Mouse (Mus musculus): ENCODE results near the gene Rufy3. TPM values are rescaled to one million over a fixed set of nuclear protein-coding genes. Genes with fewer than 3 reads are reported as not detected.

Gene Rufy3
- polyA plus RNA-seq, 1 experiment: 6.1 TPM

GRCm38 (mm10) chr5:88687996-88688406, 123.2 kb downstream of the Rufy3 start:
- no peak overlapping the region for H3K27ac ChIP-seq (ENCODE audit: control insufficient read depth, insufficient read depth, low read depth, low read length, poor library complexity)
- no peak overlapping the region for H3K4me3 ChIP-seq (replicated peaks; ENCODE audit: control insufficient read depth, low read depth, low read length)
- WGBS: 58% methylated on average over 8 of the region's 8 CpGs
- TF ChIP-seq CTCF (IDR thresholded peaks at IDR 0.05; ENCODE audit: control insufficient read depth, insufficient read depth, low read length) (no peak), POLR2A (IDR thresholded peaks at IDR 0.05; ENCODE audit: borderline replicate concordance, control insufficient read depth, low read depth, low read length) (no peak)
- H3K4me1 ChIP-seq (ENCODE audit: control insufficient read depth, insufficient read depth, low read length): no peaks in the 10 kb centered on the region

- TF ChIP-seq POLR2A (IDR thresholded peaks at IDR 0.05; ENCODE audit: borderline replicate concordance, control insufficient read depth, low read depth, low read length): no peak
- TF ChIP-seq CTCF (IDR thresholded peaks at IDR 0.05; ENCODE audit: control insufficient read depth, insufficient read depth, low read length): no peak
- Histone ChIP-seq H3K27ac (ENCODE audit: control insufficient read depth, insufficient read depth, low read depth, low read length, poor library complexity) (no peak overlapping the region), H3K4me3 (replicated peaks; ENCODE audit: control insufficient read depth, low read depth, low read length) (no peak overlapping the region), H3K4me1 (ENCODE audit: control insufficient read depth, insufficient read depth, low read length) (no peaks in the 10 kb centered on the region)
- 79% methylated on average over 15 of the region's 15 CpGs for WGBS
Observed at GRCm38 (mm10) chr5:88688583-88689187, 123.8 kb downstream of the Rufy3 start.

- 70% methylated on average over 3 of the region's 3 CpGs for WGBS
- Histone ChIP-seq H3K27ac (ENCODE audit: control insufficient read depth, insufficient read depth, low read depth, low read length, poor library complexity) (no peak overlapping the region), H3K4me1 (ENCODE audit: control insufficient read depth, insufficient read depth, low read length) (no peaks in the 10 kb centered on the region), H3K4me3 (replicated peaks; ENCODE audit: control insufficient read depth, low read depth, low read length) (no peak overlapping the region)
- TF ChIP-seq POLR2A (IDR thresholded peaks at IDR 0.05; ENCODE audit: borderline replicate concordance, control insufficient read depth, low read depth, low read length): no peak
- TF ChIP-seq CTCF (IDR thresholded peaks at IDR 0.05; ENCODE audit: control insufficient read depth, insufficient read depth, low read length): no peak
Observed at GRCm38 (mm10) chr5:88689279-88689938, 124.6 kb downstream of the Rufy3 start.

GRCm38 (mm10) chr5:88690681-88691505, 126.1 kb downstream of the Rufy3 start:
- Histone ChIP-seq H3K4me1 (ENCODE audit: control insufficient read depth, insufficient read depth, low read length) (no peaks in the 10 kb centered on the region), H3K4me3 (replicated peaks; ENCODE audit: control insufficient read depth, low read depth, low read length) (no peak overlapping the region), H3K27ac (ENCODE audit: control insufficient read depth, insufficient read depth, low read depth, low read length, poor library complexity) (no peak overlapping the region)
- TF ChIP-seq POLR2A (IDR thresholded peaks at IDR 0.05; ENCODE audit: borderline replicate concordance, control insufficient read depth, low read depth, low read length) (no peak), CTCF (IDR thresholded peaks at IDR 0.05; ENCODE audit: control insufficient read depth, insufficient read depth, low read length) (no peak)
- 78% methylated on average over 10 of the region's 10 CpGs for WGBS

- WGBS: 73% methylated on average over 6 of the region's 6 CpGs
- Histone ChIP-seq H3K4me1 (ENCODE audit: control insufficient read depth, insufficient read depth, low read length) (no peaks in the 10 kb centered on the region), H3K27ac (ENCODE audit: control insufficient read depth, insufficient read depth, low read depth, low read length, poor library complexity) (no peak overlapping the region), H3K4me3 (replicated peaks; ENCODE audit: control insufficient read depth, low read depth, low read length) (no peak overlapping the region)
- TF ChIP-seq POLR2A (IDR thresholded peaks at IDR 0.05; ENCODE audit: borderline replicate concordance, control insufficient read depth, low read depth, low read length) (no peak), CTCF (IDR thresholded peaks at IDR 0.05; ENCODE audit: control insufficient read depth, insufficient read depth, low read length) (no peak)
Observed at GRCm38 (mm10) chr5:88691506-88692095, 126.8 kb downstream of the Rufy3 start.

- 87% methylated on average over 4 of the region's 4 CpGs for WGBS
- Histone ChIP-seq H3K27ac (ENCODE audit: control insufficient read depth, insufficient read depth, low read depth, low read length, poor library complexity) (no peak overlapping the region), H3K4me1 (ENCODE audit: control insufficient read depth, insufficient read depth, low read length) (no peaks in the 10 kb centered on the region; the same call in 1 of the 2 replicates), H3K4me3 (replicated peaks; ENCODE audit: control insufficient read depth, low read depth, low read length) (no peak overlapping the region)
- TF ChIP-seq CTCF (IDR thresholded peaks at IDR 0.05; ENCODE audit: control insufficient read depth, insufficient read depth, low read length): no peak
- TF ChIP-seq POLR2A (IDR thresholded peaks at IDR 0.05; ENCODE audit: borderline replicate concordance, control insufficient read depth, low read depth, low read length): no peak
Observed at GRCm38 (mm10) chr5:88692586-88692985, 127.7 kb downstream of the Rufy3 start.

GRCm38 (mm10) chr5:88693057-88693456, 128.2 kb downstream of the Rufy3 start:
- Histone ChIP-seq H3K4me3 (replicated peaks; ENCODE audit: control insufficient read depth, low read depth, low read length) (no peak overlapping the region), H3K27ac (ENCODE audit: control insufficient read depth, insufficient read depth, low read depth, low read length, poor library complexity) (no peak overlapping the region), H3K4me1 (ENCODE audit: control insufficient read depth, insufficient read depth, low read length) (no peaks in the 10 kb centered on the region; the same call in 1 of the 2 replicates)
- no peak for TF ChIP-seq CTCF (IDR thresholded peaks at IDR 0.05; ENCODE audit: control insufficient read depth, insufficient read depth, low read length)
- no peak for TF ChIP-seq POLR2A (IDR thresholded peaks at IDR 0.05; ENCODE audit: borderline replicate concordance, control insufficient read depth, low read depth, low read length)

GRCm38 (mm10) chr5:88697291-88697690, 132.5 kb downstream of the Rufy3 start:
- H3K4me3 ChIP-seq (replicated peaks; ENCODE audit: control insufficient read depth, low read depth, low read length): no peak overlapping the region
- no peak for TF ChIP-seq CTCF (IDR thresholded peaks at IDR 0.05; ENCODE audit: control insufficient read depth, insufficient read depth, low read length)
- TF ChIP-seq POLR2A (IDR thresholded peaks at IDR 0.05; ENCODE audit: borderline replicate concordance, control insufficient read depth, low read depth, low read length): no peak
- WGBS: 79% methylated on average over 5 of the region's 5 CpGs

More at GRCm38 (mm10) chr5:88697291-88697690, 132.5 kb downstream of the Rufy3 start:
- H3K27ac ChIP-seq (ENCODE audit: control insufficient read depth, insufficient read depth, low read depth, low read length, poor library complexity): no peak overlapping the region
- no peaks in the 10 kb centered on the region; the same call in 1 of the 2 replicates for H3K4me1 ChIP-seq (ENCODE audit: control insufficient read depth, insufficient read depth, low read length)
